Mouse (Mus musculus) mouse embryonic stem cell (cell line): ENCODE results near the gene Gm10037.

Experiments
- in situ Hi-C, 2 experiments: fragments of 300-500 bp; cut with MboI; formaldehyde crosslinking; loops; 1 replicate in 1 of 2; 3 replicates in 1 of 2; pipeline ENCODE4 v1.14.3; 2019 to 2020; ENCODE audit warnings: low sequenced_read_pairs in 2 of 2, low pct_unique_long_range_greater_than_20kb in 1 of 2, mixed read lengths in 1 of 2; ENCODE audit not compliant: unreplicated experiment in 1 of 2

Gene Gm10037

DNA sequence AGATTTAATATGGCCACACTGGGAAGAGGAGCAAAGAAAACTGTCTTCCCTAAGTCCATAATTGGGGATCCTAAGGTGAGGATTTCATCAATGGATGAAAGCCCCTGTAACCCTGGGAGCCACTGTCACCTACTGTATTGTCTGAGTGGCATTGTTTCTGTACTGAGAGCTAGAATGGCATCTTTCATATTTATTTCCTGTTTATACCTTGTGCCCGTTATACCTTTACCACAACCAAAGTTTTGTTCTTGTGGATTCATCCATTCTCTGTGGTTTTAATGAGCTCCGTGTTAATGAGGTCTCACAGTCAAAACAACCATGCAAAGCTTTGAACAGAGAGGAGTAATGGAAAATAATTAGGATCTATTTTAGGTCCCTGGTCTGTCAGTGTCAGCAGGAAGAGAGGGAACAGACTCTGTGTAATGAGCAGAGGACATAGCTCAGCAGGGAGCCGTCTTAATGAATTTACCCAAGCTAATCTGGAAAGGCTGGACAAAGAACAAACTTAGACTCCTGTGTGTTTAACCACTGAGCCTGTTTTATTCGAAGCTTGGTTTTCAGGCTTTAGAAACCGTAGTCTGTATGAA lies 34.0 kb downstream of the Gm10037 start:
- in situ Hi-C loops, result no loop called here

DNA sequence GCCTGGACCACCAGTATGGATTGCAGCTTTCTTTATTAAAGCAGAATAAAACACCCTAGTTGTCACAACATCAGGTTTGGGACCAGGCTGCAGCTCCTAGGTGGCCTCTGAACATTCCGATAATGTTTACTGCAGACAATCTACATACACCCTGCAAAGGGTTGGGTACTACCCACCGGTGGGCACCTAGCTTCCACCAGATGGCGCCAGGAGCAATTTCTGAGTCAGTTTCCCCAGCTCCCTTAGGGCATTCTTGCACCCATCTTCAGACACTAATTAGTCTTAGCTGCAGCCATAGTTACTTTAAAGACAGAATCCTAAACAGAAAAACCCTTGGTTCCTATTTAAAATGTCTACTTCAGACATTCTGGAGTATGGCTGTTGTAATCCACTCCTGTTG lies 37.0 kb downstream of the Gm10037 start:
- in situ Hi-C loops, result no loop called here

DNA sequence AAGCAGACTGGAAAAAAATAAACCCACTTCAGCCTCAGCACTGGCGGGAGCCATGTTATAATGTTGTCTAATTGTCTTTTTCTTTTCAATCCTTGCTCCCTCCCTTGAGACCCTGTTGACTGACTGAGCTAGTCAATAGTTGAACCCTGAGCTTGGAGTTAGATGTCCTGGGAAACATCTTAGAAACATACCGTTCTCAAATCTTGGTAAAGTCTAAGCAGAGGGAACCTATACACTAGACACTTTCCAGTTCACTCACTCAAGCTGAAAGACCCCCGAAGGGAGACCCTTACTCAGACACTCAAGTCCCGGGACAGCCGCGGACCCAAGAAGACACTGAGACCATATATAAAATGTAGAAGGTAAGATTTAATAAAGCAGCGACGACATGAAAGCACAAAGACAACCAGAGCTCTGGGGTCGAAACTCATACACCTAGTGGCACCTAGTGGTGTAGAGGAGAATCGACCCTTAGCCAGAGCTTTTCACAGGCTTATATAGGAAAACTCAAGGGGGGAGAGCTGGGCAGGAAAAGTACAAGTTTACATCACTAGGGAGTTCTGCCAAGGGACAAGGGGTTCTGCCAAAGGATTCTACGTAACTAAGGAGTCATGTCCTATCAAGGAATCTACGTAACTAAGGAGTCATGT lies 45.3 kb downstream of the Gm10037 start:
- in situ Hi-C loops, result loop anchor here in 1 of 2 experiments (25.0 kb wide), 1 partner anchor 186 kb away; no protein-coding TSS in a partner anchor

DNA sequence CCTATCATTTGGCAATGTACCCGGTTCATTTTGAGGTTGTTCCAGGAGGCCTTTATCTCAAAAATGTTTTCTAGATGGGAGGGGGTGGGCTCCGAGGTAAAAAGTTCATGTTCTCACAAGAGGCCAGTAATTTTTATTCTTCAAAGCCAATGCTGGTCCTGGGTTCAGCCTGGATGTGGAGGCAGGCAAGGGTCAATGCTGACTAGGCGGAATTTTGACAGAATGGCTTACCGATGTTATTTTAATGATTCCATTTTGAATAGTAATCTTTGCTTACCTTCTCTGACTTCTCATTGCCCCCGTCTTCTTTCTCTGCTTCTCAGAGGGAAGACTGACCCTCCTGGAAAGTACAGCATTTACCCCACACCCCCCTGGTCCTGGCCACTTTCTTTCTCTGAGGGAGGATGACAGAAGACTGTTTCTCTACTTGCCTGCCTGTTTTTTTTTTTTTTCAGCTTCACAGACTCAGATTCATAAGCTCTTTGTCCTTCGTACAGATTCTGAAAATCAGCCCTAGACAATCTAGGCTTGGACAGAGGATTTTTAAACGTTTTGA lies 45.9 kb downstream of the Gm10037 start:
- in situ Hi-C loops, result loop anchor here in 1 of 2 experiments (25.0 kb wide), 1 partner anchor 186 kb away; no protein-coding TSS in a partner anchor

DNA sequence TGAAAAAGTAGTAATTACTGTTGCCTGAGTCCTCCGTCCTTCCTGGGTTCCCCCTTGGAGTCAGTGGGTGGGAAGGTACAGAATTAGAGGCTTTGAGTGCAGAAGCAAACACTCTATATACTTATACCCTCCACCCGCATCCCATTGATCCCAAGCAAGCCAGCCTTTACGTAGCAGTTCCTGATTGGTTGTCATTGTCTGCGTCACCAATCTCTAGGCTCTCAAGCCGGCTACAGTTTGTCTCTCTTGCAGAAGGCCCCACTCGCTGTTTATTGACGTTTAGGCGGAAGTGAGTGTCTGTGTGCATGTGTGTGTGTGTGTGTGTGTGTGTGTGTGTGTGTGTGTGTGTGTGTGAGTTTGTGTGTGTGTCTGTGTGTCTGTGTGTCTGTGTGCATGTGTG lies 53.1 kb downstream of the Gm10037 start:
- in situ Hi-C loops, result loop anchor here in 1 of 2 experiments (25.0 kb wide), 1 partner anchor 178 kb away; no protein-coding TSS in a partner anchor
